Mouse (Mus musculus) heart, embryonic 14.5 days (tissue): ENCODE data around the gene Anks1b. TPM values are rescaled to one million over a fixed set of nuclear protein-coding genes. Genes with fewer than 3 reads are reported as not detected.
"Not testable (repeated sequence)": the region's sequence is repeated elsewhere in the genome, so short reads cannot be mapped to it uniquely, and the experiment has no call there.

Experiments used
- ATAC-seq: fragments of 200-750 bp; cut with Nextera tagmentation; 2 replicates; pipeline ENCODE4 v1.8.0; 2017; ENCODE audit warnings: low read depth, moderate TSS enrichment; ENCODE audit not compliant: insufficient number of reproducible peaks, insufficient read depth, low FRiP score
- H3K27ac ChIP-seq, 2 experiments: fragments of 200-500 bp in 1 of 2; fragments of 300-500 bp in 1 of 2; sonication (generic) in 1 of 2; replicated peaks in 1 of 2; 2 replicates each; pipeline ENCODE4 v1.5.1; 2012 to 2014; ENCODE audit warnings: low read depth in 2 of 2, low read length in 2 of 2, control low read depth in 1 of 2, mild to moderate bottlenecking in 1 of 2, mixed read lengths in 1 of 2; ENCODE audit not compliant: control insufficient read depth in 1 of 2, insufficient read depth in 1 of 2
- H3K27me3 ChIP-seq: fragments of 300-500 bp; sonication (generic); 2 replicates; pipeline ENCODE4 v1.6.1; 2014; ENCODE audit warnings: mild to moderate bottlenecking, low read length, control low read depth; ENCODE audit not compliant: control insufficient read depth, insufficient read depth
- H3K36me3 ChIP-seq: fragments of 300-500 bp; sonication (generic); 2 replicates; pipeline ENCODE4 v1.6.1; 2014; ENCODE audit warnings: mild to moderate bottlenecking, control low read depth, low read length, mixed read lengths; ENCODE audit not compliant: control insufficient read depth, insufficient read depth
- H3K4me1 ChIP-seq, 2 experiments: fragments of 200-500 bp in 1 of 2; fragments of 300-500 bp in 1 of 2; sonication (generic) in 1 of 2; 2 replicates each; pipeline ENCODE4 v1.6.1; 2012 to 2014; ENCODE audit warnings: low read length in 2 of 2, control low read depth in 1 of 2, mixed read lengths in 1 of 2; ENCODE audit not compliant: control insufficient read depth in 2 of 2, insufficient read depth in 2 of 2
- H3K4me2 ChIP-seq: fragments of 300-500 bp; sonication (generic); 2 replicates; pipeline ENCODE4 v1.6.1; 2014; ENCODE audit warnings: mild to moderate bottlenecking, low read length
- H3K4me3 ChIP-seq, 2 experiments: fragments of 200-500 bp in 1 of 2; fragments of 300-500 bp in 1 of 2; sonication (generic) in 1 of 2; 2 replicates each; pipeline ENCODE4 v1.5.1; 2012 to 2014; ENCODE audit warnings: low read length in 2 of 2, mild to moderate bottlenecking in 2 of 2, control low read depth in 1 of 2, low read depth in 1 of 2, moderate library complexity in 1 of 2; ENCODE audit not compliant: control insufficient read depth in 1 of 2, insufficient read depth in 1 of 2
- H3K9ac ChIP-seq: fragments of 300-500 bp; sonication (generic); 2 replicates; pipeline ENCODE4 v1.6.1; 2014; ENCODE audit warnings: mild to moderate bottlenecking, low read length
- H3K9me3 ChIP-seq: fragments of 300-500 bp; sonication (generic); 2 replicates; pipeline ENCODE4 v1.6.1; 2016; ENCODE audit warnings: low read length, control low read depth; ENCODE audit not compliant: control insufficient read depth
- WGBS: fragments of 180-500 bp; shearing (Covaris S2); extraction: QIAGEN DNeasy Blood & Tissue Kit; methylation state at CpG from one replicate; pipeline ENCODE4 v1.1.7; 2014; 5-methylcytosine and 5-hydroxymethylcytosine counted together
- polyA plus RNA-seq: library from polyadenylated mRNA; unstranded; fragments of >200 nt; fragmentation: Nextera tagmentation; extraction: Ambion mirVana; gene quantifications from 2 replicates; pipeline ENCODE4 v1.2.1, GENCODE M21; 2014

Gene Anks1b
- polyA plus RNA-seq, 1 experiment from 2014 or later, result 0.14 TPM

DNA sequence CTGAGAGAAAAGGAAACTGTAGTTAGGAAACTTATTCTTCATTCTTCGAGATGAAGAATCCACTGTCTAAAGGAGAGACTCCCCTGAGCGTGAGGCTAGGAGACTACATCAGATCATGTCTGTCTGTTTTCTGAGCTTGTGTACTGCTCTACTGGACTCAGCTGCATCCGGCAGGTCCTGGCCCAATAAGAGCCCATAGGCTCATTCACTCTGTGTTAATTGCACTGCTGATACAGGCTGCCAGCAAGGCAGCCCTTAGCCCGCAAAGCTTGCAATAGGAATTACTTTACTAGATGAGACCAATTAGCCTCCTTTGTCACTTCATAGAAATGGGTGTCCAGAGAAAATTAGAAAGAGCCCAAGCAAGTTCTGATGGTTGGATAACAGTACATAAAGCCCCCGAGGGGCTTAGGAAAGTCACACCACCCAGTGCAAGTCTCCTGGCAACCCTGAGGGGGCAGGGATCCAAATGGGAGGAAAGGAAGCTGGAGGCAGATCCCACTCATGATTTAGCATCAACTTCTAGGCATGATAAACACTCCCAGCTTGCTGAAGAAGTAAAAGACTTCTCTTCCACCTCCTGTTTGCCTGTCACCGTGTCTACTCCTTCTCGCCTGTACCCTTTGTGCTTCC lies 744.5 kb downstream of the Anks1b start:
- no peak overlapping the region for H3K4me2 ChIP-seq
- no peak overlapping the region for H3K27ac ChIP-seq
- 74% methylated on average over 7 of the region's 7 CpGs for WGBS
- no peaks in the 10 kb centered on the region for H3K4me1 ChIP-seq
- H3K27me3 ChIP-seq, result no peaks in the 10 kb centered on the region
- H3K9me3 ChIP-seq, result no peaks in the 10 kb centered on the region
- no peak overlapping the region for H3K4me3 ChIP-seq
- ATAC-seq, result no peak
- H3K36me3 ChIP-seq, result no peaks in the 10 kb centered on the region
- no peak overlapping the region for H3K9ac ChIP-seq

DNA sequence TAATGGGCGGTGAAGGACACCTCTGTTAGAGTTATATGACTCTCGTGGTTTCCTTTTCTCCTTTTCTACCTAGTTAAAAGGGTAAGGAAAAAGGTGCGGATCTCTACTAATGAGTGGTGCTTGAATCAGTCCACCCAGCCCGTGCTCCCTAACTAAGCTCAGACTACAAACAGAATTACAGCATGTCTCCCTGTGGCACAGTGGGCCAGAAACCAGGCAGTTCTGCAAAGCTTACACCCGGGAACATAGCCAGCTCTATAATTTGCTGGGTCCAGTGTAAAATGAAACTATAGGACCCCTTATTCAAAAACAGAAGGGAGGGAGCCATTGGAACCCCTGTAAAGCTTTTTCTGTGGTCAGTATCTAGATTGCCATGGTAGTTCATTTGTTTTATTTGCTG lies 754.2 kb downstream of the Anks1b start:
- Histone ChIP-seq H3K36me3 (no peaks in the 10 kb centered on the region), H3K9ac (no peak overlapping the region), H3K4me3 (no peak overlapping the region), H3K4me1 (no peaks in the 10 kb centered on the region), H3K27ac (no peak overlapping the region), H3K27me3 (no peaks in the 10 kb centered on the region), H3K9me3 (no peaks in the 10 kb centered on the region), H3K4me2 (no peak overlapping the region)
- WGBS, result 79% methylated on average over 5 of the region's 5 CpGs
- ATAC-seq, result no peak

DNA sequence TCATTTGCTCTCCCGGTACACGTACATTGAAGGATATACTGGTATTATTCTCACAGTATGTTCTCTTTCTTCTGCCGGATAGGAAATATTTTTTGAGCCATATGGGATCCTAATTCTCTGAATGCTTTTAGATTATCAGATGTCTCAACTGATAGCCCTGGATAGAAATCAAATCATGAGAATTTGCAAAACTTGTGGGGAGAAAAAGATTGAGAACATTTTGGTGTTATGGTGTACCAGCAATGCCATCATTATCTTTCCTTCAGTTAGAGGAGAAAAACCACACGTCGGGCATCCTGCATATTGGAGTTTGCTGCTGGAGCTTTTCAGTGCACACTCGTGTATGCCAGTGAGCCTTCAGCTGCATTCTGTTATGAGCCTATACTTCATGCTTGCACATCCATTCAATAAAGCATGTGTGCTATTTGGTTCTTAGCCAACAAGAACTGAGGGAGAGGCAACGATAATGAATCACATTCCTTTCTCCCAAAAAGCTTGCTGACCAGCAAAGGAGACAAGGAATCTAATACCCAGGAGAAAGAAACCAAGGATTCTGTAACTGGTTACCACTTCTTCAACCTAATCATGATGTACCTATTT lies 756.9 kb downstream of the Anks1b start:
- 80% methylated on average over 7 of the region's 7 CpGs for WGBS
- no peaks in the 10 kb centered on the region for H3K9me3 ChIP-seq
- H3K27me3 ChIP-seq, result no peaks in the 10 kb centered on the region
- no peaks in the 10 kb centered on the region for H3K36me3 ChIP-seq
- H3K4me2 ChIP-seq, result no peak overlapping the region
- H3K4me1 ChIP-seq, result no peaks in the 10 kb centered on the region
- no peak overlapping the region for H3K27ac ChIP-seq
- no peak for ATAC-seq
- no peak overlapping the region for H3K9ac ChIP-seq
- H3K4me3 ChIP-seq, result no peak overlapping the region

DNA sequence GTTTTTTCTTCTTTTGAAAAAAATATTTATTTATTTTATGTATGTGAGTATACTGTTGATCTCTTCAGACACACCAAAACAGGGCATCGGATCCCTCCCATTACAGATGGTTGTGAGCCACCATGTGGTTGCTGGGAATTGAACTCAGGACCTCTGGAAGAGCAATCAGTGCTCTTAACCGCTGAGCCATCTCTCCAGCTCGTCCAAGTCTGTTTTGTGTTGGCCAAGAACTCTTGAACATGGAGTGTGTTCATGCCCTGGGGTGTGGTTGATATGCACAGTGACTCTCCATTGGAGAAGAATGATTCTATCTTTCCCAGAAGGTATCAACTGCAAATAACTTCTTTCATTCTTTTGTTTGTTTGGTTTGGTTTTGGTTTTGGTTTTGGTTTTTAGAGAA lies 757.5 kb downstream of the Anks1b start:
- not testable (repeated sequence) for H3K4me3 ChIP-seq, H3K9me3 ChIP-seq, H3K36me3 ChIP-seq, H3K4me1 ChIP-seq, H3K4me2 ChIP-seq, H3K27ac ChIP-seq, H3K27me3 ChIP-seq, H3K9ac ChIP-seq, ATAC-seq
- WGBS, result 69% methylated on average over 3 of the region's 3 CpGs

DNA sequence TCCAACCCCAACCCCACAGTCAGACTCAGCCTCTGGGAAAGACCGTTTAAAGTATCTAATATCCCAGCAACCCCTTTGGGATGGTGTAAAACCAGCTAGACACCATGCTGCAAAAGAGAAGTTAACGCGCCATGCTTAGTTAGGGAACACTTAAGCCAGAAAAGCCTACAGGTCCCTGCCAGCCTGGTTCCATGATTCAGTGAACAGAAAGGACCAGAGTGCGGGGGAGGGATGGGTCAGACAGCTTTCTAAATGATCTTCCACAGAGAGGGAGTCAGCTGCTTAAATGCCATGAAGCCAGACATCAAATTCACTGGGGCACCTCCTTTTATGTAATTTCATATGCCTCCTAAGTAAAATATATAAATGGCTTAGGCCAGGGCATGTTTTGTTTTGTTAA lies 764.0 kb downstream of the Anks1b start:
- Histone ChIP-seq H3K36me3 (no peaks in the 10 kb centered on the region), H3K27me3 (no peaks in the 10 kb centered on the region), H3K9ac (no peak overlapping the region), H3K9me3 (no peaks in the 10 kb centered on the region), H3K4me2 (no peak overlapping the region), H3K27ac (no peak overlapping the region), H3K4me3 (no peak overlapping the region), H3K4me1 (no peaks in the 10 kb centered on the region)
- no peak for ATAC-seq
- 85% methylated on average over 4 of the region's 4 CpGs for WGBS

DNA sequence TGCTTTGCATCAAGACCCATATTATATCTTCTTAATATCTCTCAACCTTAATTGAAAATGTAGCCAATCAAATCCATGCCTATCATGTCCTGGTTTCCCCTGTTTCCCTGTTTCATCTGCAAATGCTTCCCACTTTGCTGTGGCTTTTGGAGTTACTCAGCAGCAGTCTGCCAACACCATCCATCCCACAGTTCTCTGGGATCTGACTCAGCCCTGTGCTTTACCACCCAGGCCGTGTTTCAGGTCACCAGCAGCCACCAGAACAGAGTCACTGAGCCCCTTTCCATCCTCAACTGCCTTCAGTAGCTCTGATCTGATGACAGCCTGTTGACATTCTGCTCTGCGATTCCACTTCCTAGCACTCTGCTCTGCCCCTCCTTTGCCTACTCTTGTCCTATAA lies 776.4 kb downstream of the Anks1b start:
- Histone ChIP-seq H3K36me3 (no peaks in the 10 kb centered on the region), H3K9me3 (no peaks in the 10 kb centered on the region), H3K27ac (no peak overlapping the region), H3K27me3 (no peaks in the 10 kb centered on the region), H3K4me3 (no peak overlapping the region), H3K9ac (no peak overlapping the region), H3K4me2 (no peak overlapping the region), H3K4me1 (no peaks in the 10 kb centered on the region)
- no peak for ATAC-seq
- 26% methylated on average over 2 of the region's 2 CpGs for WGBS

DNA sequence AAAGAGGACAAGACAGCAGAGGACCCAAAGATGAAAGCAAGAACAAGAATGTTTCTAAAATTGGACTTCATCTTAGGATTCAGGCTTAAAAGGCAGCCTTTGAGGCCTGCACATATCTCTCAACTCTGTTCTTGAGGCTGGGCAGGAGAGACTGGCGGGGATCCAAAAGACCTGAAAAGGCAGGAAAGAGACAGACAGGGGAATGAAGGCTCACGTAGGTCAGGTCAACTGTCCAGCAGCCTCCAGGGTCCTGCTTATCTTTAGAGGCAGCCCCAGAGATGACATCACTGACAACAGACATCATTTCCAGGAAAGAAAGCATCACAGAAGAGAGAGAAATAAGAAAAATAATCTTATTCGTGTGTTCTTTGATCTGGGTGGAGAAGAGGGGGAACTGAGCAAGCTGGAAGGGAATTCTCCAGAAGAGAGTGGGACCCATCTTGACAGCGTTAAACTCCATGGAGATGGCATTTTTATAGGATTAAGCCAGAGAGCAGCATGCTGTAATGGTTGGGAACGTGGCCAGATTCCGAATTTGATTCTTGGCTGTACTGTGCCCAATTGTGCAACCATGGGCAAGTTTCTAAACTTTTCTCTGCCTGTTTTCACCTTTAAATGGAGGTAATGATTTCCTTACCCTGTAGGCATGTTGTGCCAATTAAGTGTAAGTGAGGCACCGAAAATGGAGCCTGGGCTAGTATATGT lies 784.3 kb downstream of the Anks1b start:
- H3K4me2 ChIP-seq, result no peak overlapping the region
- H3K36me3 ChIP-seq, result no peaks in the 10 kb centered on the region
- H3K4me1 ChIP-seq, result peaks cover 2 to 7% of the 10 kb centered on the region in 2 experiments; a peak in 2 of 4 replicates
- no peaks in the 10 kb centered on the region for H3K27me3 ChIP-seq
- no peak overlapping the region for H3K9ac ChIP-seq
- H3K4me3 ChIP-seq, result no peak overlapping the region
- 64% methylated on average over 7 of the region's 7 CpGs for WGBS
- no peak for ATAC-seq
- no peak overlapping the region for H3K27ac ChIP-seq
- no peaks in the 10 kb centered on the region for H3K9me3 ChIP-seq
